Mouse (Mus musculus): ENCODE data around the gene Rsph9. TPM values are rescaled to one million over a fixed set of nuclear protein-coding genes. Genes with fewer than 3 reads are reported as not detected.

Gene Rsph9
- total and polyA plus RNA-seq, 3 experiments = not detected

- Histone ChIP-seq H3K4me1 (ENCODE audit: insufficient read depth, low read depth, low read length) (0 out of 2 replicates have a peak, but pooled peaks cover 3% of the 10 kb centered on the region), H3K9me3 (replicated peaks) (no peaks in the 10 kb centered on the region), H3K36me3 (replicated peaks) (peaks cover 87% of the 10 kb centered on the region), H3K27me3 (ENCODE audit: insufficient read depth, low read length) (no peaks in the 10 kb centered on the region), H3K4me3 (ENCODE audit: low read depth, low read length) (no peak overlapping the region)
- TF ChIP-seq CTCF (IDR thresholded peaks at IDR 0.05; ENCODE audit: low read depth, low read length) = no peak
- no peak for TF ChIP-seq GATA2 (IDR thresholded peaks at IDR 0.05; ENCODE audit: borderline replicate concordance, low read depth, low read length)
- no peak for DNase-seq (ENCODE audit: low spot score)
- no peak for ATAC-seq (ENCODE audit: extremely low read depth, insufficient number of reproducible peaks, low FRiP score, poor library complexity, severe bottlenecking)
These were observed 17.4 kb downstream of the Rsph9 start for GRCm38 (mm10) chr17:46126608-46127007.

- ATAC-seq (ENCODE audit: extremely low read depth, insufficient number of reproducible peaks, low FRiP score, poor library complexity, severe bottlenecking) (no peak), DNase-seq (ENCODE audit: low spot score) (no peak)
- TF ChIP-seq CTCF (IDR thresholded peaks at IDR 0.05; ENCODE audit: low read depth, low read length) (no peak), POLR2AphosphoS5 (IDR thresholded peaks at IDR 0.05; ENCODE audit: insufficient replicate concordance, low read depth, low read length) (no peak), GATA1 (IDR thresholded peaks at IDR 0.05; ENCODE audit: borderline replicate concordance, low read length) (no peak), TAL1 (conservative IDR thresholded peaks at IDR 0.05; ENCODE audit: low read depth, low read length) (no peak), GATA2 (IDR thresholded peaks at IDR 0.05; ENCODE audit: borderline replicate concordance, low read depth, low read length) (no peak)
- Histone ChIP-seq H3K4me3 (ENCODE audit: low read depth, low read length) (no peak overlapping the region), H3K9me3 (replicated peaks) (no peaks in the 10 kb centered on the region), H3K36me3 (replicated peaks) (peaks cover 89% of the 10 kb centered on the region), H3K4me1 (ENCODE audit: insufficient read depth, low read depth, low read length) (no peaks in the 10 kb centered on the region), H3K27me3 (ENCODE audit: insufficient read depth, low read length) (no peaks in the 10 kb centered on the region)
These were observed 19.9 kb downstream of the Rsph9 start for GRCm38 (mm10) chr17:46123953-46124700.

GRCm38 (mm10) chr17:46123285-46123684, 20.7 kb downstream of the Rsph9 start:
- Histone ChIP-seq H3K4me3 (ENCODE audit: low read depth, low read length) (no peak overlapping the region), H3K4me1 (ENCODE audit: insufficient read depth, low read depth, low read length) (no peaks in the 10 kb centered on the region), H3K9me3 (replicated peaks) (no peaks in the 10 kb centered on the region), H3K27me3 (ENCODE audit: insufficient read depth, low read length) (no peaks in the 10 kb centered on the region), H3K36me3 (replicated peaks) (peaks cover 89% of the 10 kb centered on the region)
- DNase-seq (ENCODE audit: low spot score) = no peak
- TF ChIP-seq GATA2 (IDR thresholded peaks at IDR 0.05; ENCODE audit: borderline replicate concordance, low read depth, low read length) = no peak
- no peak for ATAC-seq (ENCODE audit: extremely low read depth, insufficient number of reproducible peaks, low FRiP score, poor library complexity, severe bottlenecking)

- Histone ChIP-seq H3K27me3 (ENCODE audit: insufficient read depth, low read length) (no peaks in the 10 kb centered on the region), H3K36me3 (replicated peaks) (peaks cover 89% of the 10 kb centered on the region), H3K9me3 (replicated peaks) (no peaks in the 10 kb centered on the region), H3K4me3 (ENCODE audit: low read depth, low read length) (no peak overlapping the region), H3K4me1 (ENCODE audit: insufficient read depth, low read depth, low read length) (no peaks in the 10 kb centered on the region)
- ATAC-seq (ENCODE audit: extremely low read depth, insufficient number of reproducible peaks, low FRiP score, poor library complexity, severe bottlenecking) (no peak), DNase-seq (ENCODE audit: low spot score) (no peak)
- TF ChIP-seq GATA2 (IDR thresholded peaks at IDR 0.05; ENCODE audit: borderline replicate concordance, low read depth, low read length) (no peak), TAL1 (conservative IDR thresholded peaks at IDR 0.05; ENCODE audit: low read depth, low read length) (no peak), CTCF (IDR thresholded peaks at IDR 0.05; ENCODE audit: low read depth, low read length) (no peak), POLR2AphosphoS5 (IDR thresholded peaks at IDR 0.05; ENCODE audit: insufficient replicate concordance, low read depth, low read length) (no peak), GATA1 (IDR thresholded peaks at IDR 0.05; ENCODE audit: borderline replicate concordance, low read length) (no peak)
These were observed 21.2 kb downstream of the Rsph9 start for GRCm38 (mm10) chr17:46122791-46123190.

GRCm38 (mm10) chr17:46119641-46120040, 24.4 kb downstream of the Rsph9 start:
- Histone ChIP-seq H3K9me3 (replicated peaks) (no peaks in the 10 kb centered on the region), H3K4me1 (ENCODE audit: insufficient read depth, low read depth, low read length) (peaks cover 8% of the 10 kb centered on the region), H3K36me3 (replicated peaks) (peaks cover 89% of the 10 kb centered on the region), H3K27me3 (ENCODE audit: insufficient read depth, low read length) (no peaks in the 10 kb centered on the region), H3K4me3 (ENCODE audit: low read depth, low read length) (no peak overlapping the region)
- no peak for TF ChIP-seq POLR2AphosphoS5 (IDR thresholded peaks at IDR 0.05; ENCODE audit: insufficient replicate concordance, low read depth, low read length)
- no peak for TF ChIP-seq GATA1 (IDR thresholded peaks at IDR 0.05; ENCODE audit: borderline replicate concordance, low read length)
- no peak for TF ChIP-seq CTCF (IDR thresholded peaks at IDR 0.05; ENCODE audit: low read depth, low read length)
- no peak for TF ChIP-seq GATA2 (IDR thresholded peaks at IDR 0.05; ENCODE audit: borderline replicate concordance, low read depth, low read length)
- TF ChIP-seq TAL1 (conservative IDR thresholded peaks at IDR 0.05; ENCODE audit: low read depth, low read length) = no peak
- ATAC-seq (ENCODE audit: extremely low read depth, insufficient number of reproducible peaks, low FRiP score, poor library complexity, severe bottlenecking) (no peak), DNase-seq (ENCODE audit: low spot score) (no peak)

- H3K9me3 ChIP-seq (replicated peaks) = no peaks in the 10 kb centered on the region
- no peaks in the 10 kb centered on the region for H3K27me3 ChIP-seq (ENCODE audit: insufficient read depth, low read length)
- peaks cover 18% of the 10 kb centered on the region for H3K4me1 ChIP-seq (ENCODE audit: insufficient read depth, low read depth, low read length)
- peaks cover 89% of the 10 kb centered on the region for H3K36me3 ChIP-seq (replicated peaks)
- DNase-seq (ENCODE audit: low spot score) (no peak), ATAC-seq (ENCODE audit: extremely low read depth, insufficient number of reproducible peaks, low FRiP score, poor library complexity, severe bottlenecking) (no peak)
- no peak overlapping the region for H3K4me3 ChIP-seq (ENCODE audit: low read depth, low read length)
- TF ChIP-seq GATA2 (IDR thresholded peaks at IDR 0.05; ENCODE audit: borderline replicate concordance, low read depth, low read length) = no peak
- no peak for TF ChIP-seq CTCF (IDR thresholded peaks at IDR 0.05; ENCODE audit: low read depth, low read length)
- TF ChIP-seq TAL1 (conservative IDR thresholded peaks at IDR 0.05; ENCODE audit: low read depth, low read length) = no peak
- TF ChIP-seq POLR2AphosphoS5 (IDR thresholded peaks at IDR 0.05; ENCODE audit: insufficient replicate concordance, low read depth, low read length) = no peak
- TF ChIP-seq GATA1 (IDR thresholded peaks at IDR 0.05; ENCODE audit: borderline replicate concordance, low read length) = no peak
These were observed 25.6 kb downstream of the Rsph9 start for GRCm38 (mm10) chr17:46118423-46118850.

Data from G1E (cell line).